Mouse (Mus musculus) liver, adult 2 months (tissue): Measurements from ENCODE around the gene Acox3.

Experiments
- CTCF ChIP-seq: fragments of 200-500 bp; IDR thresholded peaks from 2 replicates; pipeline ENCODE4 v1.5.1; 2011; ENCODE audit warnings: low read depth, low read length, control low read depth
- POLR2A ChIP-seq: fragments of 200-500 bp; IDR thresholded peaks from 2 replicates; pipeline ENCODE4 v1.6.1; 2011; ENCODE audit warnings: low read length, control low read depth; ENCODE audit not compliant: insufficient read depth; ENCODE audit errors: extremely low read depth

GRCm38 (mm10) chr5:35606800-35607199 is 24.0 kb downstream of the Acox3 start:
- TF ChIP-seq CTCF (no peak), POLR2A (no peak)
